Mouse (Mus musculus): ENCODE measurements around the gene Pcnt. TPM values are rescaled to one million over a fixed set of nuclear protein-coding genes. Genes with fewer than 3 reads are reported as not detected.
A peak's percentile ranks its signal among the peaks of the same experiment; 100 is the strongest.

Gene Pcnt
- polyA plus RNA-seq, 1 experiment from 2014 or later, result 18.3 TPM

DNA sequence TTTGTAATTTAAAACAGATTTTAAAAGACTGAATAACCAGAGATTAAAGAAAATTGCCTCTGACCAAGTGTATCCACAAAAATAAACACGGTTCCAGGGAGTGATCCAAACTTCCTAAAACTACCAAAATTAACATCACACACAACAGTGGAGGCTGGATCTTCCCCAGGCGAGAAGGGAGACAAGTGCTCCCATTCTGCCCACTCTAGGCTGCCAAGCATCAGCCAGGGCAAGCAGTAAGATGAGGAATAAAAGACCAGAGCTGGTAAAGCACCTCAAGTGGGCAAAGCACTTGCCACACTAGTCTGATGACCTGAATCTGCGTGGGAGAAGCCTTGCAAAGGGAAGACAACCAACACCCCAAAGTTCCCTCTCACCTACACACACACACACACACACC is 70.8 kb downstream of the Pcnt start:
- WGBS, result 73% methylated on average over 3 of the region's 3 CpGs
- no peak for ATAC-seq (ENCODE audit: low read depth)
- Histone ChIP-seq H3K9ac (ENCODE audit: low read length) (no peak overlapping the region), H3K4me2 (ENCODE audit: low read depth, low read length) (no peak overlapping the region), H3K27ac (ENCODE audit: low read length) (no peak overlapping the region), H3K9me3 (ENCODE audit: control insufficient read depth, low read length) (no peaks in the 10 kb centered on the region), H3K36me3 (ENCODE audit: control insufficient read depth, insufficient read depth, low read length) (peaks cover 42% of the 10 kb centered on the region), H3K27me3 (ENCODE audit: control insufficient read depth, insufficient read depth, low read depth, low read length) (no peaks in the 10 kb centered on the region), H3K4me1 (replicated peaks; ENCODE audit: control insufficient read depth, insufficient read depth, low read length) (no peaks in the 10 kb centered on the region), H3K4me3 (ENCODE audit: low read length) (no peak overlapping the region)

DNA sequence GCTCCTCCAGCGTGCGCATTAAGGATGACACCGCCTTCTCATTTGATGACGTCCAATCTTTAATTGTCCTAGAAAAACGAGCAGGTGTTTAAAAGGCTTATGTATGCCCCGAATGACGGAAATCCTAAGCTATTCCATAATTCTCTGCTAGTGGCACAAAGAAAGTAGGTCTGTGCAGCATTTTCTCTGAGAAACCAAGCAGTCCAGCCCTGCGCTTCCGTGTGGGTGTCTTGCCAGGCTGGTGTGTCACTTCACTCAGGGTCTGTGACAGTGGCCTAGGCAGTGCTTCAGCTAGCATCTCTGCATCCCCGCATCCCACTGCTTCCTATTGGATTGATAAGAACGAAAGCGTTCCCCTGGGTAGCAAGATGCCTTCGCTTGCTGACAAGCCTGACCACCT is 73.8 kb downstream of the Pcnt start:
- no peak for ATAC-seq (ENCODE audit: low read depth)
- peaks cover 44% of the 10 kb centered on the region for H3K36me3 ChIP-seq (ENCODE audit: control insufficient read depth, insufficient read depth, low read length)
- H3K4me1 ChIP-seq (replicated peaks; ENCODE audit: control insufficient read depth, insufficient read depth, low read length), result no peaks in the 10 kb centered on the region
- 90% methylated on average over 13 of the region's 13 CpGs for WGBS
- H3K9ac ChIP-seq (ENCODE audit: low read length), result no peak overlapping the region
- H3K4me2 ChIP-seq (ENCODE audit: low read depth, low read length), result no peak overlapping the region
- H3K9me3 ChIP-seq (ENCODE audit: control insufficient read depth, low read length), result no peaks in the 10 kb centered on the region
- no peaks in the 10 kb centered on the region for H3K27me3 ChIP-seq (ENCODE audit: control insufficient read depth, insufficient read depth, low read depth, low read length)
- no peak overlapping the region for H3K4me3 ChIP-seq (ENCODE audit: low read length)
- H3K27ac ChIP-seq (ENCODE audit: low read length), result no peak overlapping the region

- Histone ChIP-seq H3K4me2 (ENCODE audit: low read depth, low read length) (no peak overlapping the region), H3K4me1 (replicated peaks; ENCODE audit: control insufficient read depth, insufficient read depth, low read length) (no peaks in the 10 kb centered on the region), H3K9ac (ENCODE audit: low read length) (no peak overlapping the region), H3K9me3 (ENCODE audit: control insufficient read depth, low read length) (no peaks in the 10 kb centered on the region), H3K27ac (ENCODE audit: low read length) (no peak overlapping the region), H3K27me3 (ENCODE audit: control insufficient read depth, insufficient read depth, low read depth, low read length) (no peaks in the 10 kb centered on the region), H3K36me3 (ENCODE audit: control insufficient read depth, insufficient read depth, low read length) (peaks cover 22% of the 10 kb centered on the region), H3K4me3 (ENCODE audit: low read length) (no peak overlapping the region)
- no peak for ATAC-seq (ENCODE audit: low read depth)
- 53% methylated on average over 3 of the region's 3 CpGs for WGBS
Observed at GRCm38 (mm10) chr10:76363233-76363632, 79.4 kb downstream of the Pcnt start.

GRCm38 (mm10) chr10:76358468-76358867 is 84.1 kb downstream of the Pcnt start:
- ATAC-seq (ENCODE audit: low read depth), result no peak
- no peaks in the 10 kb centered on the region for H3K9me3 ChIP-seq (ENCODE audit: control insufficient read depth, low read length)
- no peak overlapping the region for H3K4me2 ChIP-seq (ENCODE audit: low read depth, low read length)
- no peaks in the 10 kb centered on the region for H3K4me1 ChIP-seq (replicated peaks; ENCODE audit: control insufficient read depth, insufficient read depth, low read length)
- no peaks in the 10 kb centered on the region for H3K27me3 ChIP-seq (ENCODE audit: control insufficient read depth, insufficient read depth, low read depth, low read length)
- H3K36me3 ChIP-seq (ENCODE audit: control insufficient read depth, insufficient read depth, low read length), result peaks cover 25% of the 10 kb centered on the region
- H3K4me3 ChIP-seq (ENCODE audit: low read length), result no peak overlapping the region
- WGBS, result 73% methylated on average over 5 of the region's 5 CpGs
- no peak overlapping the region for H3K9ac ChIP-seq (ENCODE audit: low read length)
- no peak overlapping the region for H3K27ac ChIP-seq (ENCODE audit: low read length)

DNA sequence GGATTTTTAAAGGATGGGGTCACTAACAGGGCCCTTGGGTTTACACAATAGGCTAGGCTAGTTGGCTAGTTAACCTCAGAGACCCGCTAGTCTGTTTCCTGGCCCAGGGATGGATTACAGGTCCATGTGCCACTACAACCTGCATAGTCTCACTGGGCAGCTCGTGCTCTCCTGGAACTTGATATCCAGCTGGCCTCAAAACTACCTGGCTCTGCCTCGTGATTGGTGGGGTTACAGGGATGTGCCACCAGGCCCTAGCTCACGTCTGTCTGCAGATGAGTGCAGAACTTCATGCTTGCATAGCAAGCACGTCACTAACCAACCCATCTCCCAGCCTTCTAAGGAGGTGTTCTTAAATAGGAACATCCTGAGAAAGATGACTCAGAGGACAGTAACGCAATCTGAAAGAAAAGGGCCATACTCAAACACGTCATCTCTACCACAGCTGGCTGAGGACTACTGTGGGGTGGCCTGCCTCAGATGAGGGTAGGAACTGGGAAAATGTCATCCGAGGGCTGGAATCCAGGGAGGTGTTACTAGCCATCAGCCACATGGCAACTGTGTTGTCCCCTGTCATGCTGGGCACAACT is 85.2 kb downstream of the Pcnt start:
- 85% methylated on average over 8 of the region's 8 CpGs for WGBS
- no peak overlapping the region for H3K4me3 ChIP-seq (ENCODE audit: low read length)
- no peaks in the 10 kb centered on the region for H3K4me1 ChIP-seq (replicated peaks; ENCODE audit: control insufficient read depth, insufficient read depth, low read length)
- H3K4me2 ChIP-seq (ENCODE audit: low read depth, low read length), result no peak overlapping the region
- H3K36me3 ChIP-seq (ENCODE audit: control insufficient read depth, insufficient read depth, low read length), result peaks cover 31% of the 10 kb centered on the region
- no peak overlapping the region for H3K9ac ChIP-seq (ENCODE audit: low read length)
- no peaks in the 10 kb centered on the region for H3K27me3 ChIP-seq (ENCODE audit: control insufficient read depth, insufficient read depth, low read depth, low read length)
- H3K27ac ChIP-seq (ENCODE audit: low read length), result no peak overlapping the region
- no peaks in the 10 kb centered on the region for H3K9me3 ChIP-seq (ENCODE audit: control insufficient read depth, low read length)
- ATAC-seq (ENCODE audit: low read depth), result no peak

DNA sequence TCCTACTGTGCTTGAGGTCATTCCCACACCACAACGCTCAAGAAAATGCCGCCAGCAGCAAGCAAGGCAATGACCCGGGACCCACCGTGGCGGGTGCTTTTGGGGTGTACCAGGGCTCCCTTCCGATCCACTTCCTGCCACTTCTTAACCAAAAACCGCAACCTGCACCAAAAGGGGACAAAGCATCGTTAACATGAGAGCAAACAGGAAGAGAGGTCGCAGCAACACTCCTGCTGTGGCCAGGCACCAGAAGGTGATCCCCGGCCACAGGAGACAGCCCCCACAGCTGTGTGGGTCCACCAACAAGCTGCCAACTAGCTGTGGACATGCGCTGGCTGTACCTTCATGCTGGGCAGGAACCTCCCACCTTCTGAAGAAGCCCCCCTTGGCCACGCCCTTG is 87.6 kb downstream of the Pcnt start:
- 84% methylated on average over 12 of the region's 12 CpGs for WGBS
- no peak overlapping the region for H3K9ac ChIP-seq (ENCODE audit: low read length)
- no peaks in the 10 kb centered on the region for H3K9me3 ChIP-seq (ENCODE audit: control insufficient read depth, low read length)
- H3K27ac ChIP-seq (ENCODE audit: low read length), result no peak overlapping the region
- no peaks in the 10 kb centered on the region for H3K27me3 ChIP-seq (ENCODE audit: control insufficient read depth, insufficient read depth, low read depth, low read length)
- no peak overlapping the region for H3K4me3 ChIP-seq (ENCODE audit: low read length)
- ATAC-seq (ENCODE audit: low read depth), result no peak
- H3K4me1 ChIP-seq (replicated peaks; ENCODE audit: control insufficient read depth, insufficient read depth, low read length), result no peaks in the 10 kb centered on the region
- peaks cover 40% of the 10 kb centered on the region for H3K36me3 ChIP-seq (ENCODE audit: control insufficient read depth, insufficient read depth, low read length)
- no peak overlapping the region for H3K4me2 ChIP-seq (ENCODE audit: low read depth, low read length)

- no peak overlapping the region for H3K4me2 ChIP-seq (ENCODE audit: low read depth, low read length)
- peaks cover 40% of the 10 kb centered on the region for H3K36me3 ChIP-seq (ENCODE audit: control insufficient read depth, insufficient read depth, low read length)
- no peaks in the 10 kb centered on the region for H3K27me3 ChIP-seq (ENCODE audit: control insufficient read depth, insufficient read depth, low read depth, low read length)
- 94% methylated on average over 12 of the region's 12 CpGs for WGBS
- ATAC-seq (ENCODE audit: low read depth), result no peak
- H3K4me1 ChIP-seq (replicated peaks; ENCODE audit: control insufficient read depth, insufficient read depth, low read length), result no peaks in the 10 kb centered on the region
- H3K9me3 ChIP-seq (ENCODE audit: control insufficient read depth, low read length), result no peaks in the 10 kb centered on the region
- H3K27ac ChIP-seq (ENCODE audit: low read length), result no peak overlapping the region
- H3K9ac ChIP-seq (ENCODE audit: low read length), result no peak overlapping the region
- H3K4me3 ChIP-seq (ENCODE audit: low read length), result no peak overlapping the region
Observed at GRCm38 (mm10) chr10:76353986-76354385, 88.6 kb downstream of the Pcnt start.

DNA sequence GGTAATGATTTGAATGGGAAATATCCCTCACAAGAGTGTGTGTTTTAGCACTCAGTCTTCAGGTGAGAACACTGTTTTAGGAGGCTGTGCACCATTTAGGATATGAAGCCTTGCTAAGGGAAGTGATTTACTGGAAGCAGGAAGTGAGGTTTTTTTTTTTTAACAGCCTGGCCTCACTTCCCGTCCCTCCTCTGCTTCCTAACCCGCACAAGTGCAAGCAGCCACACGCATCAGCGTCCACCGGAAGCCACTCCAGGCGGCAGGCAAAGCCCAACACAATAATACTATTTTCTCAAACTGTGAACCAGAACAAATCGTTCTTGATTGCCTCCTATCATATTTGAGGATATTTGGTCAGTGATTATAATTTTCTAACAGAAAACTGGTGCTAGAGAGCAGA is 90.6 kb downstream of the Pcnt start:
- WGBS, result 73% methylated on average over 7 of the region's 7 CpGs
- Histone ChIP-seq H3K4me3 (ENCODE audit: low read length) (no peak overlapping the region), H3K4me2 (ENCODE audit: low read depth, low read length) (no peak overlapping the region), H3K9ac (ENCODE audit: low read length) (no peak overlapping the region), H3K36me3 (ENCODE audit: control insufficient read depth, insufficient read depth, low read length) (peaks cover 38% of the 10 kb centered on the region), H3K9me3 (ENCODE audit: control insufficient read depth, low read length) (no peaks in the 10 kb centered on the region), H3K4me1 (replicated peaks; ENCODE audit: control insufficient read depth, insufficient read depth, low read length) (no peaks in the 10 kb centered on the region), H3K27me3 (ENCODE audit: control insufficient read depth, insufficient read depth, low read depth, low read length) (no peaks in the 10 kb centered on the region), H3K27ac (ENCODE audit: low read length) (no peak overlapping the region)
- no peak for ATAC-seq (ENCODE audit: low read depth)

DNA sequence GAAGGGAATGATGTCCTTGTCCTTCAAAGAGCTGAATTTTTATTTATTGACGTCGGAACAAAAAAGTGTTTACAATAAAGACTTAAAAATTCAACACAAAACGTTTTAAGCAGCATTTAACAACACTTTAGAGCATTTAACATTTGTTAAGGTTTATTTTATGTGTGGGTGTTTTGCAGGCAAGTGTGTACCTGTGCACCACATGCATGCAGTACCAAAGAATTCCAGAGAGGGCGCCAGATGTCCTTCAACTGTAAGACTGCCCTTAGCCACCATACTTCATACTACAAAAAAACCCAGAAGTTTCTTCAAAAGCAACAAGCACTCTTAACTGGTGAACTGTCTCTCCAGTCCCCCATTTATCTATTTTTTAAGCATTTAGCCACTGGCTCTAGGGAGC is 96.0 kb downstream of the Pcnt start:
- Histone ChIP-seq H3K27ac (ENCODE audit: low read length) (no peak overlapping the region), H3K9me3 (ENCODE audit: control insufficient read depth, low read length) (no peaks in the 10 kb centered on the region), H3K4me1 (replicated peaks; ENCODE audit: control insufficient read depth, insufficient read depth, low read length) (peaks cover 19% of the 10 kb centered on the region), H3K4me2 (ENCODE audit: low read depth, low read length) (peak overlapping the region; percentile 69), H3K27me3 (ENCODE audit: control insufficient read depth, insufficient read depth, low read depth, low read length) (no peaks in the 10 kb centered on the region), H3K4me3 (ENCODE audit: low read length) (peak overlapping the region; percentile 93), H3K9ac (ENCODE audit: low read length) (no peak overlapping the region), H3K36me3 (ENCODE audit: control insufficient read depth, insufficient read depth, low read length) (peaks cover 6% of the 10 kb centered on the region)
- WGBS, result 5% methylated on average over 4 of the region's 4 CpGs
- no peak for ATAC-seq (ENCODE audit: low read depth)

DNA sequence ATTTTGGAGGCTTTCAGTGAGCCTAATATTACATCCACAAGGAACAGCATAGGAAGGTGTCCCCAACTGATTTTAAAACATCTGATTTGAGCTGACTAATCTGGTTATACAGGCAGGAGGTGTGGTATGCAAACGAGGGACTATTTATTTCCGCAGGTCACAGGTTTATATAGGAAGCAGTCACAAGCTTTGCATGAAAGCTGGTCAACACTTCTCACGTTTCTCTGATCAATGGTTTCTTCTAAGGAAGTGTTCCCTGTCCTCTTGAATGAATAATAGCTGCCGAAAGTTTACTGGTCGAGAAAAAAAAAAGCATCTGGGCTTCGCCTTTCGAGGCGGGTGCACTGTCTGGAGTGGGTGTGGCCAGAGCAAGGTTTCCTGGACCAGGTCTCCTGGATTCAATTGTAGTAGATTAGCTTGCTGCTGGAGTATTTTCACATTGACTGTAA is 96.5 kb downstream of the Pcnt start:
- Histone ChIP-seq H3K9ac (ENCODE audit: low read length) (no peak overlapping the region), H3K4me2 (ENCODE audit: low read depth, low read length) (peak overlapping the region; percentile 69), H3K9me3 (ENCODE audit: control insufficient read depth, low read length) (no peaks in the 10 kb centered on the region), H3K4me3 (ENCODE audit: low read length) (peak overlapping the region; percentile 93), H3K4me1 (replicated peaks; ENCODE audit: control insufficient read depth, insufficient read depth, low read length) (peaks cover 19% of the 10 kb centered on the region), H3K36me3 (ENCODE audit: control insufficient read depth, insufficient read depth, low read length) (peaks cover 3% of the 10 kb centered on the region; the same call in 1 of the 2 replicates), H3K27me3 (ENCODE audit: control insufficient read depth, insufficient read depth, low read depth, low read length) (no peaks in the 10 kb centered on the region), H3K27ac (ENCODE audit: low read length) (no peak overlapping the region)
- WGBS, result 12% methylated on average over 8 of the region's 8 CpGs
- no peak for ATAC-seq (ENCODE audit: low read depth)

Measured in lung, embryonic 16.5 days (tissue).